Mouse (Mus musculus) erythroblast, embryonic 14.5 days (primary cell): ENCODE data around the gene Tacstd2.

Experiments used
- GATA1 ChIP-seq: IDR thresholded peaks from 2 replicates; pipeline ENCODE4 v1.6.1; 2012; ENCODE audit warnings: low read length, inconsistent platforms, mixed read lengths
- TAL1 ChIP-seq: IDR thresholded peaks from 3 replicates; pipeline ENCODE4 v1.6.1; 2012; ENCODE audit warnings: low read length, inconsistent platforms, mixed read lengths

DNA sequence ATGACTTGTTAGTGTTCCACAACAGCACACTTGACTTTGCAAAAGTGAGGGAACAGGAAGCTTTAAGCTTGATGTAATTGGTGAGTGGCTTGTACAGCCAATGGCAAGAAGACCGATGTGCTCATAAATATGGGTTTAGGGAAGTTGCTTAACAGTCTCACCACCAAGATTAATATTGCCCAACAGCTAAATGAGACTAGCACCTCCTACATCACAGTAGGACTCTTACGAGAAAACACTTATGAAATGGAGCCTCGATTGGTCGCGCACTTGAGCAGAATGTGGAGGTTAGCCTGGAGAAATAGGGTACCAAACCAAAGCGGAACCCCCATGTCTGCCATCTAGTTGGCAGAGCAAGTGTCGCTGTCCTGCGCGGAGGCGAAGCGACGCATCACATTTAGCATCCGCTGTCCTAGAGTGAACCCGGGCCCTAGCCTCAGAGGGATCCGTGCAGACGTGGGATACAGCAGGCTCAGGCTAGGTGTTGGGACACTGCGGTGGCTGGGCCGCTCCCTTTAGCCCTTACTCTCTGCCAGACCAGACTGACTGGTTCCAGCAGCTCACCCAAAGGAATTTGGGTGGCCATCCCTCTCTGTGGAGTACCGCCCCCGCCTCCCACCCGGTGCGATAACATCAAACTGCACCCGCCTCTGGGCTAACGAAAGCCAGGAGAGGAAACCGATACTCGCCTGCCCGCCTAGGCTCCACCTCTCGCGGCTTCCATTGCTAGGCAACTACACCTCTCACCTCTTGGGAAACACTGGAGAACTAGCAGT is 2.7 kb downstream of the Tacstd2 start:
- TF ChIP-seq GATA1 (no peak), TAL1 (no peak)
